Mouse (Mus musculus) liver, adult 2 months (tissue): ENCODE results near the gene Prr14l. TPM values are rescaled to one million over a fixed set of nuclear protein-coding genes. Genes with fewer than 3 reads are reported as not detected.
"Not testable (repeated sequence)": the region's sequence is repeated elsewhere in the genome, so short reads cannot be mapped to it uniquely, and the experiment has no call there.

Experiments
- DNase-seq: peaks from one replicate; pipeline ENCODE4 v3.0.0-alpha.2; 2011; ENCODE audit warnings: low read depth, low spot score; ENCODE audit errors: extremely low read depth
- H3K27ac ChIP-seq: fragments of 200-500 bp; replicated peaks from 2 replicates; pipeline ENCODE4 v1.5.1; 2012; ENCODE audit warnings: low read depth, mild to moderate bottlenecking, control low read depth, inconsistent platforms, low read length; ENCODE audit not compliant: insufficient read depth
- H3K27me3 ChIP-seq: fragments of 200-500 bp; 2 replicates; pipeline ENCODE4 v1.6.1; 2012; ENCODE audit warnings: mild to moderate bottlenecking, moderate library complexity, low read length, inconsistent platforms; ENCODE audit not compliant: control insufficient read depth, insufficient read depth
- H3K36me3 ChIP-seq: fragments of 200-500 bp; 2 replicates; pipeline ENCODE4 v1.6.1; 2012; ENCODE audit warnings: low read length, inconsistent platforms; ENCODE audit not compliant: control insufficient read depth, insufficient read depth
- H3K4me1 ChIP-seq: fragments of 200-500 bp; 2 replicates; pipeline ENCODE4 v1.6.1; 2011; ENCODE audit warnings: low read length; ENCODE audit not compliant: control insufficient read depth, insufficient read depth
- H3K4me3 ChIP-seq: fragments of 200-500 bp; 2 replicates; pipeline ENCODE4 v1.5.1; 2011; ENCODE audit warnings: low read depth, mild to moderate bottlenecking, control low read depth, low read length, moderate library complexity; ENCODE audit not compliant: insufficient read depth
- H3K79me2 ChIP-seq: fragments of 200-500 bp; 2 replicates; pipeline ENCODE4 v1.6.1; 2012; ENCODE audit warnings: inconsistent platforms, mild to moderate bottlenecking, low read length, moderate library complexity; ENCODE audit not compliant: control insufficient read depth, insufficient read depth
- H3K9ac ChIP-seq: fragments of 200-500 bp; 2 replicates; pipeline ENCODE4 v1.6.1; 2012; ENCODE audit warnings: low read depth, mild to moderate bottlenecking, control low read depth, inconsistent platforms, low read length
- CTCF ChIP-seq: fragments of 200-500 bp; IDR thresholded peaks from 2 replicates; pipeline ENCODE4 v1.5.1; 2011; ENCODE audit warnings: low read depth, low read length, control low read depth
- POLR2A ChIP-seq: fragments of 200-500 bp; IDR thresholded peaks from 2 replicates; pipeline ENCODE4 v1.6.1; 2011; ENCODE audit warnings: low read length, control low read depth; ENCODE audit not compliant: insufficient read depth; ENCODE audit errors: extremely low read depth
- WGBS: fragments of 180-500 bp; shearing (Covaris S2); methylation state at CpG from one replicate; pipeline ENCODE4 v1.1.7; 2018; 5-methylcytosine and 5-hydroxymethylcytosine counted together
- polyA plus RNA-seq: library from polyadenylated mRNA; depleted of rRNA; stranded (reverse); fragments of >200 nt; gene quantifications from 2 replicates; pipeline ENCODE4 v1.2.3, GENCODE M21; 2012
- total RNA-seq: library from RNA; depleted of rRNA; stranded (reverse); fragments of >200 nt; gene quantifications from 2 replicates; pipeline ENCODE4 v1.2.3, GENCODE M21; 2014

Gene Prr14l
- total and polyA plus RNA-seq, 2 experiments, result 8.7 to 10.0 TPM

DNA sequence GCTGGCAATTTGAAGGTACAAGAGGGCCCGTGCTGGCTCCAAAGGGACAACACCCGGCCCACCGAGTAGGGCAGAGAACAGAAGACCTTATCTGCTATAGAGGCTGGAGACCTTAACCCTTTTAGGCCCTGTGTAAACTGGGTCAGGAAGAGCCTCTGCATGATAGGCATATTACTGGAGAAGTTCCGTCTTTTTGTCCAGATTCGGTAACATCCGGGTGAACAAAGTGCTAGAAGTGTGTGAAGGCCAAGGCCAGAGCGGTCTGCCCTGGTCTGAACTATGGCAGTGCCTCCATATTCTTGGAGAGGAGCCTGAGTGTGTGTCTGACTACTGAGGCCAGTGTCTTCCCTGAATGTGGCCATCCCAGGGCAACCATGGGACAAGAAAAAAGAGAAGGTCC, 27.0 kb downstream of the Prr14l start, which contains the start of gene Gm20671:
Gene Gm20671, minus strand, starts transcription at position 101 of the 400 bp plus-strand sequence.
- peaks cover 50% of the 10 kb centered on the region for H3K36me3 ChIP-seq
- WGBS, result 84% methylated on average over 7 of the region's 7 CpGs
- DNase-seq, result no peak

DNA sequence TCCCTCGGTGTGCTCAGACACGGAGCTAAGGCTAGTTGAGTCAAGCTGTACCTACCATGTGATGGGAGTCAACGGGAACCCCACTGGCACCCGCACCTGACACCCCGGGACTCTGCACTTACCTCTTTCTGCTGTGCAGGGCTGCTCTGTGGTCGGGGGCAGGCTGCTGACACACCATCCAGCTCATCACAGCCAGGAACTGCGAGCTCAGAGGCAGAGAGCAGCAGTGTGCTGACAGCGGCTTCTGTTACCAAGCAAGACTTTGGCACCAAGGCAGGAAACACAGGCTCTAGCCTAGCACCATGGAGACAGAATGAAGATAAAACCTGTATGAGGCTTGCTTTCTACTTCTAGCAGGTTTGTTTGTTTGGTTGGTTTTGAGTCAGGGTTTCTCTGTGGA, 33.6 kb downstream of the Prr14l start:
- Histone ChIP-seq H3K4me1 (no peaks in the 10 kb centered on the region), H3K9ac (no peak overlapping the region), H3K79me2 (no peaks in the 10 kb centered on the region), H3K27ac (no peak overlapping the region), H3K27me3 (no peaks in the 10 kb centered on the region), H3K36me3 (peaks cover 35% of the 10 kb centered on the region), H3K4me3 (no peak overlapping the region)
- WGBS, result 94% methylated on average over 8 of the region's 8 CpGs
- TF ChIP-seq CTCF (no peak), POLR2A (no peak)
- no peak for DNase-seq

More for the DNA sequence above, 27.0 kb downstream of the Prr14l start, which contains the start of gene Gm20671:
- Histone ChIP-seq H3K9ac (no peak within 1 kb of the TSS), H3K79me2 (no peaks in the 10 kb centered on the region), H3K27ac (no peak within 1 kb of the TSS), H3K27me3 (no peaks in the 10 kb centered on the region), H3K4me3 (no peak within 1 kb of the TSS), H3K4me1 (no peaks in the 10 kb centered on the region)
- no peak for TF ChIP-seq POLR2A

DNA sequence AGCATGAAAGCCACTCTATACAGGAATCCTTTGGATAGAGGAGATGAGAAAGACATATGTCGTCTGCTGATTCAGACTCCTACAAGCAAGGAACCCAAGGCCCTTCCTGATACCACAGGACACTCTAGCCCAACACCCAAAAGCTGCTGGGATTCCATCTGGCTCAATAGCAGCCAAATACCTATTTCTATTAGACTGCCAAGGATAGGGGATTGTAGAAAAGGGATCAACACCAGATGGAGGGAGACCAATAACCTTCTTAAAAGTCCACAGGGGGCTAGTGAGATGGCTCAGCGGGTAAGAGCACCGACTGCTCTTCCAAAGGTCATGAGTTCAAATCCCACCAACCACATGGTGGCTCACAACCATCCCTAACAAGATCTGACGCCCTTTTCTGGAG, 38.7 kb downstream of the Prr14l start:
- H3K4me1 ChIP-seq, result no peaks in the 10 kb centered on the region
- no peak overlapping the region for H3K4me3 ChIP-seq
- peaks cover 44% of the 10 kb centered on the region for H3K36me3 ChIP-seq
- no peak for TF ChIP-seq POLR2A
- no peak for TF ChIP-seq CTCF
- DNase-seq, result no peak
- WGBS, result 97% methylated on average over 4 of the region's 4 CpGs
- no peaks in the 10 kb centered on the region for H3K27me3 ChIP-seq
- H3K27ac ChIP-seq, result no peak overlapping the region
- H3K9ac ChIP-seq, result no peak overlapping the region
- H3K79me2 ChIP-seq, result no peaks in the 10 kb centered on the region

GRCm38 (mm10) chr5:32786454-32786853, 67.6 kb downstream of the Prr14l start:
- H3K79me2 ChIP-seq, H3K4me1 ChIP-seq, H3K27me3 ChIP-seq, DNase-seq, H3K9ac ChIP-seq, H3K27ac ChIP-seq, H3K4me3 ChIP-seq, H3K36me3 ChIP-seq: not testable (repeated sequence)
- 89% methylated on average over 1 of the region's 1 CpGs for WGBS

DNA sequence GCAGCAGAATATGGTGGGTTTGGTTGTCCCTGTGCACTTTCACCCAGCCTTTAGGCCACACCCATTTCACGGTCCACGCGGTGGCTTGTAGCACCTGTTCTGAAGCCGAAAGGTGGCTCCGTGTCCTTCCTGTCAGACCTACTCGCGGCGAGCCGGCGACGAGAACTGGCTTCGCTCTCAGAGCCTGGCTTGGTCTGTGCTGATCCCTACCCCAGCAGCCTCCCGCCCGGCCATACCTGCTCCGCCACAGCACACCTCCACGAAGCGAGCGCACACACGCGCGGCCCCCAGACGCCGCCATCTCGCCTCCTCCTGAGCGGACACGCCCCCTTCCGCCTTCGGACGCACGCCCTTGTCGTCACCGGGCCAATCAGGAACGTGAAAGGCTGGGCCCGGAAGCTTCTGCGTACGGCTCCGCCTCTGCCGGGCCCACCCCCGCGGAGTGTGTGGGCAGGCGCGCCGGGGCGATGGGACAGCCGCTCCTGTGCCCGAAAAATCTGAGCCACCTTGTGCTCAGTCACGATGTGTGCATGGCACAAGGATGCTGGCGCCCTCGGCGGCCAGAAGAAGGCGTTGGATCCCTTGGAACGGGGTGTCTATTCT, 68.6 kb downstream of the Prr14l start, which contains the start of gene Pisd:
Gene Pisd, minus strand, starts transcription at position 334 of the 603 bp plus-strand sequence.
- H3K27ac ChIP-seq, result peak within 1 kb of the TSS; percentile 39
- peak; percentile 82 for DNase-seq
- WGBS, result 1% methylated on average over 51 of the region's 52 CpGs
- peak within 1 kb of the TSS; percentile 72 for H3K9ac ChIP-seq
- 0 out of 2 replicates have a peak, but pooled peaks cover 2% of the 10 kb centered on the region for H3K36me3 ChIP-seq
- TF ChIP-seq CTCF (peak; percentile 44; the same call in 1 of the 2 replicates), POLR2A (peak; percentile 72; the same call in 1 of the 2 replicates)
- H3K79me2 ChIP-seq, result peaks cover 6% of the 10 kb centered on the region; the same call in 1 of the 2 replicates
- H3K27me3 ChIP-seq, result no peaks in the 10 kb centered on the region
- H3K4me1 ChIP-seq, result peaks cover 5% of the 10 kb centered on the region; the same call in 1 of the 2 replicates
- H3K4me3 ChIP-seq, result peak within 1 kb of the TSS; percentile 82

- H3K4me1 ChIP-seq, result peaks cover 5% of the 10 kb centered on the region; the same call in 1 of the 2 replicates
- TF ChIP-seq CTCF (no peak), POLR2A (no peak)
- 9% methylated on average over 5 of the region's 5 CpGs for WGBS
- no peak for DNase-seq
- H3K36me3 ChIP-seq, result 0 out of 2 replicates have a peak, but pooled peaks cover 2% of the 10 kb centered on the region
- peaks cover 8% of the 10 kb centered on the region; the same call in 1 of the 2 replicates for H3K79me2 ChIP-seq
- H3K27ac ChIP-seq, result no peak overlapping the region
- peak overlapping the region; percentile 72 for H3K9ac ChIP-seq
- no peaks in the 10 kb centered on the region for H3K27me3 ChIP-seq
- peak overlapping the region; percentile 82 for H3K4me3 ChIP-seq
These were observed 69.3 kb downstream of the Prr14l start for GRCm38 (mm10) chr5:32784726-32785125.
